Mouse (Mus musculus) lung, embryonic 16.5 days (tissue): ENCODE data around the gene Galm. TPM values are rescaled to one million over a fixed set of nuclear protein-coding genes. Genes with fewer than 3 reads are reported as not detected.

ENCODE experiments used
- ATAC-seq: fragments of 200-750 bp; cut with Nextera tagmentation; 2 replicates; pipeline ENCODE4 v1.8.0; 2017; ENCODE audit warnings: low read depth, mild to moderate bottlenecking, moderate library complexity
- H3K27ac ChIP-seq: fragments of 300-500 bp; sonication (generic); 2 replicates; pipeline ENCODE4 v1.5.1; 2014; ENCODE audit warnings: mild to moderate bottlenecking, control low read depth, low read length
- H3K27me3 ChIP-seq: fragments of 300-500 bp; sonication (generic); 2 replicates; pipeline ENCODE4 v1.6.1; 2014; ENCODE audit warnings: low read depth, low read length, mixed read lengths; ENCODE audit not compliant: control insufficient read depth, insufficient read depth
- H3K36me3 ChIP-seq: fragments of 300-500 bp; sonication (generic); 2 replicates; pipeline ENCODE4 v1.6.1; 2014; ENCODE audit warnings: low read length; ENCODE audit not compliant: control insufficient read depth, insufficient read depth
- H3K4me1 ChIP-seq: fragments of 300-500 bp; sonication (generic); replicated peaks from 2 replicates; pipeline ENCODE4 v1.6.1; 2014; ENCODE audit warnings: low read length, mixed read lengths; ENCODE audit not compliant: control insufficient read depth, insufficient read depth
- H3K4me2 ChIP-seq: fragments of 300-500 bp; sonication (generic); 2 replicates; pipeline ENCODE4 v1.6.1; 2014; ENCODE audit warnings: low read depth, low read length, control low read depth
- H3K4me3 ChIP-seq: fragments of 300-500 bp; sonication (generic); 2 replicates; pipeline ENCODE4 v1.5.1; 2014; ENCODE audit warnings: mild to moderate bottlenecking, low read length, control low read depth
- H3K9ac ChIP-seq: fragments of 300-500 bp; sonication (generic); 2 replicates; pipeline ENCODE4 v1.6.1; 2014; ENCODE audit warnings: low read length, control low read depth
- H3K9me3 ChIP-seq: fragments of 300-500 bp; sonication (generic); 2 replicates; pipeline ENCODE4 v1.6.1; 2016; ENCODE audit warnings: low read length; ENCODE audit not compliant: control insufficient read depth
- WGBS: fragments of 180-500 bp; shearing (Covaris S2); extraction: QIAGEN DNeasy Blood & Tissue Kit; methylation state at CpG from one replicate; pipeline ENCODE4 v1.1.7; 2014; 5-methylcytosine and 5-hydroxymethylcytosine counted together
- polyA plus RNA-seq: library from polyadenylated mRNA; unstranded; fragments of >200 nt; fragmentation: Nextera tagmentation; extraction: Ambion mirVana; gene quantifications from 2 replicates; pipeline ENCODE4 v1.2.1, GENCODE M21; 2015

Gene Galm
- polyA plus RNA-seq, 1 experiment from 2014 or later, result 20.4 TPM

DNA sequence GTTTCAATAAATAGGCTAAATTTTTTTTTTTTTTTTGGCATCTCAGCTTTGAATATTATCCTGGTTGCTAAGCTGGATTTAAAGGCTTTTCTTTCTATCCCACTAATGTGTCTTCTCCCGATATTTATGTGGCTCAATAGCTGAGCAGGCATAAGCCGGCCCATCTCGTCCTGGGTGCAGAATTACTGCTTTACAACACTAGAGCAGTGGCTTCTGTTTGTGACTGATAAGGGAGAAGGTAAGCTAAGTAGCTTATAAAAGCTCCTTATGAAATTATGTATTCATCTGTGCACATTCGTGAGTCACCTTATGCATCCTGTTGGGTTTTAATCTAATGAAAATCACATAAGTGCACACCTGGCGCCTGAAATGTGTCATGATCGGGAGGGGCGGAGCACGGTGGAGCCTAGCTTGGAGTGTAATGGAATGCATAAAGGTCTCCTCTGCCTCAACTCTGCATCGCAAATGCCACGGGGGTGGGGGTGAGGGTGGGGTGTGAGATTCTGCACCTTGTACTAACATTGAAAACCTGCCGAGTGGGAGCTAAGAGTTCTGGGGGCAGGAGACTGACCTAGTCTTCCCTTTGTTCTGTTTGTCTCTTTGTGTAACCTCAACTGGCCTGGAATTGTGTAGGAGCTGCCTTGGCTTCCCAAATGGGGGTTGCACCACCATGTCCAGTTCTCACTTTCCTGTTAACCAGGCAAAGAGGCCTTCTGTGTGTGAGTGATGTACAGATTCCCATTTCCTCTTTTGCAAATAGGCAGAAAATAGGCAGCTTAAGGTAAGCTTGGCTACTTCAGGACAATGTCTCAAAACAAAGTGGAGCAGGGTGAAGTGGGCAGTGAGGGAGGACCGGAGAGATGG is 25.7 kb downstream of the Galm start:
- no peak for ATAC-seq
- Histone ChIP-seq H3K36me3 (no peaks in the 10 kb centered on the region), H3K4me1 (peaks cover 9% of the 10 kb centered on the region; the same call in 1 of the 2 replicates), H3K9me3 (no peaks in the 10 kb centered on the region), H3K27me3 (no peaks in the 10 kb centered on the region), H3K4me3 (no peak overlapping the region), H3K4me2 (no peak overlapping the region), H3K9ac (no peak overlapping the region), H3K27ac (no peak overlapping the region)
- WGBS, result 59% methylated on average over 12 of the region's 12 CpGs

DNA sequence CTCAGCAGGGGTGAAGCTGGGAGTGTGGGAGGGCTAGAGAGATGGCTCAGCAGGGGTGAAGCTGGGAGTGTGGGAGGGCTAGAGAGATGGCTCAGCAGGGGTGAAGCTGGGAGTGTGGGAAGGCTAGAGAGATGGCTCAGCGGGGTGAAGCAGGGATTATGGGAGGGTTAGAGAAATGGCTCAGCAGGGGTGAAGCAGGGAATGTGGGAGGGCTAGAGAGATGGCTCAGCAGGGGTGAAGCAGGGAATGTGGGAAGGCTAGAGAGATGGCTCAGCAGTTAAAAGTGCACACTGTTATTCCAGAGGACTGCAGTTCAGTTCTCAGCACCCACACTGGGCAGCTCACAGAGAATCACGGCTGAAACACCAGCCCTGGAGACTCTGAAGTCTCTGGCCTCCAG is 26.4 kb downstream of the Galm start:
- H3K4me1 ChIP-seq, result peaks cover 4% of the 10 kb centered on the region; the same call in 1 of the 2 replicates
- H3K36me3 ChIP-seq, result no peaks in the 10 kb centered on the region
- H3K9me3 ChIP-seq, result no peaks in the 10 kb centered on the region
- ATAC-seq, result no peak
- 65% methylated on average over 2 of the region's 2 CpGs for WGBS
- H3K4me2 ChIP-seq, result no peak overlapping the region
- no peaks in the 10 kb centered on the region for H3K27me3 ChIP-seq
- H3K9ac ChIP-seq, result no peak overlapping the region
- no peak overlapping the region for H3K4me3 ChIP-seq
- no peak overlapping the region for H3K27ac ChIP-seq

DNA sequence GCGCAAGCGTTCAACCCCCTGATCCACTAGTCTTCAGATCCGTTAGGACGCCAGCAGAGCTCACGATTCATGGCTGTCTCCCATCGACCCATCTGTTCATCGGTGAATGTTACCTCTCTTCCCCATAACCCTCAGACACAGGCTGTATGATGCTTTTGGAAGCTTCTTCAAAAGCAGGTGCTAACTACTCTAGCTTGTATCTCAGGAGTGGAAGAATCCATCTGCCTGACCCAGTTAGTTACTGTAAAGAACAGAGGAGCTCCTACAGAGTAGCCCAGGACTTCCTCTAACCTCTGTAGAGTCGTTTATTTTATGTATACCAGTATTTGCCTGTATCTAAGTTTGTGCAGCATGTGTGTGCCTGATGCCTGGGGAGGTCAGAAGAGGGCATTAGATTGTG is 29.6 kb downstream of the Galm start:
- no peaks in the 10 kb centered on the region for H3K27me3 ChIP-seq
- no peak overlapping the region for H3K9ac ChIP-seq
- WGBS, result 90% methylated on average over 8 of the region's 8 CpGs
- H3K9me3 ChIP-seq, result no peaks in the 10 kb centered on the region
- ATAC-seq, result no peak
- no peak overlapping the region for H3K4me3 ChIP-seq
- peaks cover 8% of the 10 kb centered on the region; the same call in 1 of the 2 replicates for H3K4me1 ChIP-seq
- no peak overlapping the region for H3K4me2 ChIP-seq
- no peaks in the 10 kb centered on the region for H3K36me3 ChIP-seq
- no peak overlapping the region for H3K27ac ChIP-seq

DNA sequence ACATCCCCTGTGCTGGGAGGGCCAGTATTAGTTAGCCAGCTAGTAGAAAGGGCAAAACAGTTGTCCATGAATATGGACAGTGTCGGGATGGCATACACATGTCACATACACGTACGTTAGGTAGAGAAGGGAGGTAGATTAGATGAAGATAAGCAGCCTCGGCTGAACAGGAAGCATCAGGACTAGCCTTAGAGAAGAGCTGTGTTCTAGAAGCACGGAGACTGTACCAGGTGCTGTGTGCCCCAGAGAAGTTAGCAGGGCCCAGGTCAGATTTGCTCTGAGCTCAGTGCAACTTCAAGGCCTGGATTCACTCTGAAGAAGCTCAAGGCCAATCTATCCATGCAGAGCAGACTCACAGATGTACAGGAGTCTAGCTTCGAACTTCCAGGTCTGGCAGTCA is 30.2 kb downstream of the Galm start:
- no peaks in the 10 kb centered on the region for H3K36me3 ChIP-seq
- no peaks in the 10 kb centered on the region for H3K27me3 ChIP-seq
- no peak for ATAC-seq
- no peaks in the 10 kb centered on the region for H3K9me3 ChIP-seq
- 82% methylated on average over 6 of the region's 6 CpGs for WGBS
- H3K9ac ChIP-seq, result no peak overlapping the region
- no peak overlapping the region for H3K4me3 ChIP-seq
- no peak overlapping the region for H3K27ac ChIP-seq
- no peak overlapping the region for H3K4me2 ChIP-seq
- peaks cover 8% of the 10 kb centered on the region; the same call in 1 of the 2 replicates for H3K4me1 ChIP-seq

DNA sequence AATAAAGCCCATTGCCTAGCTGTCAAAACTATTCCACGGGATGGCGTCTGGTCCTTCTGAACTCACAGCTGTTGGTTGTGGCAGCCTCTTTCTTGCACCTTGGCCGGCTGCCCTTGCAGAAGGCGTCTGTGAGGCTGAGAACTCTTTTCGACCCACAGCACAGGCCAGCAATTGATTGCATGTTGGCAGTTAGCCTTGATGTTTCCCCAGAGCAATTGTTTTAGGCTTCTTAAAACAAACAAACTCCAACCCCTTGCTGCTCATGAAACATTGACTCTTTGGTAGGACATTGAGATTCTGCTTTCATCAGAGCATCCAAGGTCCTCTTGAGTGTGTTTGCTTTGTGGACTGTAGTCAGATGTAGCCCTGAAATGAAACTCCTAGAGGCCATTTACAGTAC is 33.2 kb downstream of the Galm start:
- no peaks in the 10 kb centered on the region for H3K36me3 ChIP-seq
- H3K4me1 ChIP-seq, result peaks cover 10% of the 10 kb centered on the region; the same call in 1 of the 2 replicates
- H3K27ac ChIP-seq, result peak overlapping the region; percentile 47; the same call in 1 of the 2 replicates
- 36% methylated on average over 5 of the region's 5 CpGs for WGBS
- no peaks in the 10 kb centered on the region for H3K9me3 ChIP-seq
- H3K4me2 ChIP-seq, result no peak overlapping the region
- H3K27me3 ChIP-seq, result no peaks in the 10 kb centered on the region
- H3K9ac ChIP-seq, result no peak overlapping the region
- ATAC-seq, result peak; percentile 93
- no peak overlapping the region for H3K4me3 ChIP-seq

DNA sequence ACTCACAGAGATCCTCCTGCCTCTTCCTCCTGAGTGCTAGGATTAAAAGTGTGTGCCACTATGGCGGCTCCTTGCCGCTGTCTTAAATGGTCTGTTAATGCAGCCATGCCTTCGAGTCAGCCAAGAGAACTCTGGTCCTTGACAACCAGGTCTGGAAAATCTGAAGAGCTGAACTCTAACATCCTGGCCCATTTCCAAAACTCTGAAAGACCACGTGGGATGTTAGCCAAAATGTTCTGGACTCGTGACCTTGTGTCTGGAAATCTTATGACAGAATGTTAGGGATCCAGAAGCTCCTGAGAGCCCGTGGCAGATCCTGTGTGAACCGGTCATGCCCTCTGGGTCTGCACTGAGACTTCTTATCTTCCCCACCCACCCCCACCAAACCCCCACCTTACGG is 36.7 kb downstream of the Galm start:
- H3K27ac ChIP-seq, result no peak overlapping the region
- H3K4me3 ChIP-seq, result no peak overlapping the region
- peaks cover 28% of the 10 kb centered on the region for H3K4me1 ChIP-seq
- no peaks in the 10 kb centered on the region for H3K27me3 ChIP-seq
- H3K9me3 ChIP-seq, result no peaks in the 10 kb centered on the region
- no peak for ATAC-seq
- H3K9ac ChIP-seq, result no peak overlapping the region
- no peaks in the 10 kb centered on the region for H3K36me3 ChIP-seq
- no peak overlapping the region for H3K4me2 ChIP-seq
- WGBS, result 63% methylated on average over 8 of the region's 8 CpGs

DNA sequence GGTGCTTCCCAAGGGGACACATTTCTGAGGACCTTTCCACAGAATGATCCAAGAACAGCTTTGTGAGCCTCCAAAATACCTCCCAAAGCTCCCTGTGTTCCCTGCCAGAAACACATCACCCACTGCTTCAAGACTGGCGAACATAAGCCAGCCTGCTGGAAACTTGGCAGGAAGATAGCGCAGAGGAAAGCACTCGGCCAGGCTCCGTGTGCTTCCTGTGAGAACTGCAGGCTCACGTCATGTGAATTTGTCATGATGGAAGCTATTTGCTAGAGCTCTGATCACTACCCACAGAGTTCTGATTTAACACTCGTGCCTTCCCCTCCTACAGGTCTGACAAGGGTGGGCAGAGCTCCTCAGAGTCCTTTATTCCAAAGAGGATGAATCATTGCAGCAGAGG is 38.5 kb downstream of the Galm start:
- Histone ChIP-seq H3K9ac (no peak overlapping the region), H3K9me3 (no peaks in the 10 kb centered on the region), H3K27me3 (no peaks in the 10 kb centered on the region), H3K36me3 (no peaks in the 10 kb centered on the region), H3K4me2 (no peak overlapping the region), H3K4me1 (peaks cover 20% of the 10 kb centered on the region), H3K27ac (peak overlapping the region; percentile 69), H3K4me3 (no peak overlapping the region)
- 22% methylated on average over 6 of the region's 6 CpGs for WGBS
- ATAC-seq, result peak; percentile 65

DNA sequence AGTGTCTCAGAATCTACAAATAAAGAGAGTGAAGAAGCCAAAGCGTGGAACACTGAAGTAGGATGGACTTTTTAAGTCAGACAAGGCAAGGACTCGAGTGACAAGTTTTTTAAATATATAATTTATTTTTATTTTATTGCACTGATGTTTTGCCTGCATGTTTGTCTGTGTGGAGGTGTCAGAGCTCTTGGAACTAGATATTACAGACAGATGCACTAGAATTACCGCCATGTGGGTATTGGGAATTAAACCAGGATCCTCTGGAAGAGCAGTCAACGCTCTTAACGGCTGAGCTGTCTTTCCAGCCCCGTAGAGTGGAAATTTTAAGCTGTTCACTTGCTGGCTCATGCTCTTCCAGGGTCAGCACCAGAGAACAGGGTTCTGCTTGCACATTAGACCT is 39.1 kb downstream of the Galm start:
- H3K27me3 ChIP-seq, result no peaks in the 10 kb centered on the region
- H3K9me3 ChIP-seq, result no peaks in the 10 kb centered on the region
- no peaks in the 10 kb centered on the region for H3K36me3 ChIP-seq
- H3K27ac ChIP-seq, result 0 out of 2 replicates have a peak overlapping the region, but pooled peaks have one; percentile 69
- no peak for ATAC-seq
- WGBS, result 80% methylated on average over 6 of the region's 6 CpGs
- no peak overlapping the region for H3K9ac ChIP-seq
- peaks cover 20% of the 10 kb centered on the region for H3K4me1 ChIP-seq
- H3K4me3 ChIP-seq, result no peak overlapping the region
- H3K4me2 ChIP-seq, result no peak overlapping the region

DNA sequence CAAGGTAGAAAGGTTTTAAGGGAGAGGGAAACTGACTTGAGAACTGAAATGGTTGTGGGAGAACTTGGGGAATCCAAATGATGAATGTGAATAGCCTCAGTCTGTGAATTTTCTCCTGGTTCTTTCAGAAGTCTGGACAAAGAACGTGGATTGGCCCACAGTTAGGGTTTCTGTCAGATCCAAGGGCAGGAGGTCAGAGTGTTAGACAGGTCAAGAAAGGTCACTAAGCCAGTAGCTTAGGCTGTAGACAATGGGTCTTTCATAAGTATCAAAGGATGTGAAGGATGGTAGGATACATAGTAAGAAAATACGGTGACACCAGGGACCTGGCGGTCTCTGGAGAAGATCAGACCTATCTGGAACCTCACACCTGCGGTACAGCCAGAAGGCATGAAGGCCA is 40.2 kb downstream of the Galm start:
- 82% methylated on average over 4 of the region's 4 CpGs for WGBS
- no peaks in the 10 kb centered on the region for H3K36me3 ChIP-seq
- ATAC-seq, result no peak
- H3K27me3 ChIP-seq, result no peaks in the 10 kb centered on the region
- no peak overlapping the region for H3K4me3 ChIP-seq
- no peak overlapping the region for H3K27ac ChIP-seq
- no peaks in the 10 kb centered on the region for H3K9me3 ChIP-seq
- no peak overlapping the region for H3K9ac ChIP-seq
- H3K4me1 ChIP-seq, result peaks cover 20% of the 10 kb centered on the region
- no peak overlapping the region for H3K4me2 ChIP-seq
